Mouse (Mus musculus) layer of hippocampus, adult 8-10 months (tissue): ENCODE results near the gene Meox2. TPM values are rescaled to one million over a fixed set of nuclear protein-coding genes. Genes with fewer than 3 reads are reported as not detected.
"Not testable (repeated sequence)": the region's sequence is repeated elsewhere in the genome, so short reads cannot be mapped to it uniquely, and the experiment has no call there.

ENCODE experiments used
- DNase-seq, 2 experiments: peaks; one replicate each; pipeline ENCODE4 v3.0.0; 2022; ENCODE audit warnings: low spot score in 2 of 2
- total RNA-seq, 4 experiments: library from RNA; stranded (reverse); gene quantifications; 2 replicates each; pipeline ENCODE4 v1.2.4; 2022

The Meox2 gene
- not detected for total RNA-seq

DNA sequence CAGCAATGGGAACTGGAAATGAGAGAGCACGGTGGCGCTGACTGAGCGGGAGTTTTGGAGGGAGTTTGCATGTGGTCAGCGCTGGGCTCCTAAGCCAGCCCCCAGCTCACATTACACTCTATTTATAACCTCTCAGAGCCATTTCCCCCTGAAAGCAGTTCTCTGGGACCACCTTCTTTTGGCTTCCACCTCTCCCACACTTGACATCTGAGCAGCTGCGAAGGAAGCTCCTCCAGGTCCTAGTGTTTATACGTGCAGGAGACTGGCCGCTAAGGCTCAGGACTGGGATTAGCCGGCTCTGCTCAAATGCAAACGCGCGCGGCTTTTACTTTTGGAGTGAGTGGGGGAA is at the start of gene Meox2:
TSS of gene Meox2 (plus strand) at position 151 of the 349 bp plus-strand sequence.
- no peak for DNase-seq

DNA sequence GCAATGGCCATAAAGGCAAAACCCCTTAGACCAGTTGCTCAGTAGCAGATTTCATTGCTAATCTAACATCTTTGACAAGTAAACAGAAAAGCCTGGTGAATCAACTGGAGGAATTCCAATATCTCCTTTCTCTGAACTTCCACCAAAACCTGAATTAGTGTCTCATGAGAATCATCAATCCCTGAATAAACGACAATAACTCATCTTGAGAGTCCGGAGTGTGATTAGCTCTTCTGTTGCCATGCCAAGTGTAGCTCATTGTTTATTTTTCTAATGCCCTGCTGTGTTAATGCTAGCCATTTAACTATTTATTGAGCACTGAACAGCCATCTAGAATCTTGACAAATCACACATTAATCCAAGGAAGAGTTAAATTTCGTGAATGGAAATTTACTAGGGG is 35.7 kb upstream of the Meox2 start:
- no peak for DNase-seq

DNA sequence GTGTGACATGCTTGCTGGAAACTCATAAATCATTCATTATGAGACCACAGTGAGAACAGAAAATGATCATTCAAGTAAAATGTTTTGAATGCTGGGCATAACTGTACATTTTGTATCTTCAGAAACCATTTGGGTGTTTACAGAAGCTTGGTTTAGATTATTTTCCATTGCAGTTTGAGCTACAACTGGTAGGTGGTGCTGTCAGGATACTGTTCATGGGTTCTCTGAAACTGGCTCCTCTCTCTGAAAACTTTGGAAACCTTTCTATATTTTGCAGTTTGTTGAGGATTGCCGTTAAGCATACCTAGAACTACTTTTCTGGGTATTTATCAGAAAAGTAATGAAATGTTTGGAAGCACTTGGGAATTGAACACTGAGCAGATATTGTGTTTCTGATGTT is 31.0 kb upstream of the Meox2 start:
- DNase-seq: no peak

DNA sequence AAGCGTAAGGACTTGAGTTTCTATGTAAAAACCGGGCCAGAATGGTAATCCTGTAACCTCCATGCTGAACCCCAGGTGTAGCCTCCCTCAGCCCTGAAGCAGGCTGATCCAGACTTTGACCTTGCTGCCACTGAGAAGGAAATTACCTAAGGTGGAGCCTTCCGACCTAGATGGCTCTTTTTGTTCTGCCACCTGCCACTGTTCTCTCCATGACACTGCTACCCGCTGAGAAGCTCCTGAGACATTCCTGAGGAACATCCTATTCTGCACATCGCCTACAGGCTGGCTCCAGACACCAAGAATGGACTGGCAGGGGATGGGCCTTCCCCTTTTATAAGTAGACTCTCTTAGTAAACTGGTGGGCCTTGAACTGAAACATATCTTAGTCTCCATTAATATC is 28.3 kb upstream of the Meox2 start:
- DNase-seq: not testable (repeated sequence)

DNA sequence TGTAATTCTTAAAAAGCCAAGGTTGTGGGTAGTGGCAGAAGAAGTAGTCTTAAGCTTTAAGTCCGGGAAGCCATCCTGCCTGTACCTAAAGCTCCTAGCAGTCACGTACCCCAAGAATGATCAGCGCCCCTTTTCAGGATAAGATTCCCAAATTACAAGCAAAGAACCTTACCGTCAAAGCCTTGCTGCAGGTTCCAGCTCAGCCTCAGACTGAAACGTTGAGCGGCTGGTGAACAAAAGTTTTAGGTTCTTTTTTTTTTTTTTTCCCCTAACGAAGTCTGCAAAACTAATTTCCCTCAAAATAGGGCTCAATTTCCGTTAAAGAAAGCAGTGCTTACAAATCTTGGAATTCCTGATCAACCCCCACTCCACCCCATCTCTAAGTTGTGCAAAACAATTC is 1.8 kb upstream of the Meox2 start:
- no peak for DNase-seq

DNA sequence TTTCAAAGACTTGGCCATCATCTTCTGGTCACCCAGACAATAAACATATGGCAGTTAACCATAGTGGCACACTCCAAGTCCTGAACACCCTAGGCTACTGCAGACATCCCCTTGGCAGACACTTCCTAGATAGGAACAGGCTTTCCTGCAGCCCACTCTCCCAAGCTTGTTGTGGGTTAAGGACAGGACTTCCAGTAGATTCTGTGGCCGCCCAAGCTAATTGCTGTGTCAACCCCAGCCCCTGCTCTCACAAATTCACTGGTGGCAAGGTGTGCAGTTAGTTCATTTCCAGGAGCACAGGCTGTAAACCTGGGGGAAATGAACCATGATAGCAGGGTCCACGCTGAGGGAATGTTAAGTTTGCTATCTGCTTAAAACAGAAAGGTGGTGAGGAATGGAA is 1.2 kb upstream of the Meox2 start:
- DNase-seq: no peak

DNA sequence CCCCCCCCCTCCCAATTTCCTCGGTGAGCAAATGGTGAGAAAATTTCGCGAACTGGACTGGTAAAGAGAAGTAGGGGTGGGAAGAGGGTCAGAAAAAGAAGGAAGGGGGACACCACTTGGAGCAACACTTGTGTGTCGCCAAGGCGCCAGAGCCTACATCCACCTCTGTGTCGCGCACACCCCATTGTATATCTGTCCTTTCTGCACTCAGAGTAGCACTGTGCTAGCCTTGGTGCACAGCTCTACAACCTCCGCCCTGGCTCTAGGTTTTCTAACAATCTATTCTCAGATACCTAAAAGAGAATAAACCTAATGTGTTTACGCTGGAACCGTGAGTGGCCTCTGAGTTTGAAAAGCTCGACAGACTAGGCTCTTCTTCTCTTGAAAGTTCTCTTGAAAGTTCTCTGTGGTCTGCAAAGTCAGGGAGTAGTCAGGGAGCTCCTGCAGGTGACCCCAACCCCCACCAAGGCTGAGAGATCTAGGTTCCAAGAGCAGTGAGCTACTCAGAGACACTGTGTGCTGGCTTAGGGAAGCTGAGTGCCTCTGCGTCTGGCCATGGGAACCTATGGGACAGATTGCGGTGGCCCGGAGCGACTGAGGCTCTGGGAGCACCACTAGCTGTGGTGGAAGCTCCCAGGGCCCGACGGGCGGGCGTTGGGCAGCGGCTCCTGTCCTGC is 489 bp upstream of the Meox2 start:
- DNase-seq: no peak

DNA sequence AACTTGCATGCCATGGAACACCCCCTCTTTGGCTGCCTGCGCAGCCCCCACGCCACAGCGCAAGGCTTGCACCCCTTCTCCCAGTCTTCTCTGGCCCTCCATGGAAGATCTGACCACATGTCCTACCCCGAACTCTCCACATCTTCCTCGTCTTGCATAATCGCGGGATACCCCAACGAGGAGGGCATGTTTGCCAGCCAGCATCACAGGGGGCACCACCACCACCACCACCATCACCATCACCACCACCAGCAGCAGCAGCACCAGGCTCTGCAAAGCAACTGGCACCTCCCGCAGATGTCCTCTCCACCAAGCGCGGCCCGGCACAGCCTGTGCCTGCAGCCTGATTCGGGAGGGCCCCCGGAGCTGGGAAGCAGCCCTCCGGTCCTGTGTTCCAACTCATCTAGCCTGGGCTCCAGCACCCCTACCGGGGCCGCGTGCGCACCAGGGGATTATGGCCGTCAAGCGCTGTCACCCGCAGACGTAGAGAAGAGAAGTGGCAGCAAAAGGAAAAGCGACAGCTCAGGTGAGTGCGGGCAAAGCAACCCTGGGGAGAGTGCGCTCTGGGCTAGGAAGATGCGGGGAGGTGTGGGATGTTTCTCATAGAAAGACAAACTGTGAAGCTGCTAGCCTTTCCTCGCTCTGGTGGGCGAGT is 606 bp downstream of the Meox2 start:
- DNase-seq: no peak

DNA sequence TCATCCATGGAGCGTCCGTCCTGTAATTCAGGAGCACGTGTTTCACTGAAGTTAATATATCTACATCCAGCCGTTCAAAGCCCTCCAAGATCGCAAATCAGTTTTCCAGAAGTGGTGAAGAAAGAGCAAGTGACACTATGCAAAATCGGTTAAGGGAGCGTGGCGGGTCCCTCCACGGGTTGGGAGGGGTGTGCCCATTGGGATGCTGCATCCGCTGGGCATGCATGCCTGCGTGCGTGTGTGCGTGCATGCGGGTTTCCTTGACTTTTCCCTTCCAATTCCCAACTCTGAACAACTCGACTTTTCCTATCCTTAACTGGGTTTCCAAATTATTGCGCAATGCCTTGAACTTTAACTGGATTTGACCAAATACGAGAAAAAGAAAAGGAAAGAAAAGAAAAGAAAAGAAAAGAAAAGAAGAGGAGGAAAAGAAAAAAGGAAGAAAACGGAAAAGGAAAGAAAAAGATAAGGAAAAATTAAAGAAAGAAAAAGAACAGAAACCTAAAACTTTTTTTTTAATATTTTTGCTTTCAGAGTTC is 1.2 kb downstream of the Meox2 start:
- DNase-seq: no peak

DNA sequence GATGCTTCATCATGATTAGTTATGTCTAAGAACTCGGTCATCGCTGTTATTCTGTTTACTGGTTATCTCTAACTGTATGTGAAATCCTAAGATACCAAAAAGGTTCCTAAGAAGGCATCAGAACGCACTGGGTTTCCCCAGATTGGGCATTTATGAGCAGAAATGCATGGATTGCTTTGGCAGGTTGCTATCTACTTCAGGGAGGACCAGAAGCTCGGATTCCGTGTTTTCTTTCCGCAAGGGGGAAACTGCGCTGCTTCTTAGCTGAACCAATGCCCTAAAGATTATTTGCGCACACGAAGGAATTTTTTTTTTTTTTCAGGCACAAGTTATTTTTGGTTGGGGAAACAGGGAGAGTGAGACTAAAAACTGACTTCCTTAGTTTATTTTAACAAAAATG is 2.6 kb downstream of the Meox2 start:
- no peak for DNase-seq

DNA sequence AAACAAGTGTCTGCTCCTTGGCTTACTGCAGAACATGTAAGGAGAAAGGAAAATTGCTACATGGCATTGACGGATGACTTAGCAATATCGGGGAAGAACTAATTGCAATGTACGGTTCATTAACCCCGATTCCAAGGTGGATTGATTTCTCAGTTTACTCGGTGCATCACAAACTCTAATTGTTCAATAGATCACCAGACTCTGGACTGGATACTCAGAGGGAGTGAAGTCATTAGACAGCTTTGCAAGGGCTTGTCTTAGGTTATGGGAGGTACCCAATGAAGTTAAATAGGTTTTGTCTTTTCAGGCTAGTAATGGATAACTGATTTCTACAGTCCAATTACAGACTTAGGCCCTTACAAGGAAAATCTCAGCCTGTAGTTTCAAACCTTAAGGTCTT is 10.9 kb downstream of the Meox2 start:
- DNase-seq: no peak

DNA sequence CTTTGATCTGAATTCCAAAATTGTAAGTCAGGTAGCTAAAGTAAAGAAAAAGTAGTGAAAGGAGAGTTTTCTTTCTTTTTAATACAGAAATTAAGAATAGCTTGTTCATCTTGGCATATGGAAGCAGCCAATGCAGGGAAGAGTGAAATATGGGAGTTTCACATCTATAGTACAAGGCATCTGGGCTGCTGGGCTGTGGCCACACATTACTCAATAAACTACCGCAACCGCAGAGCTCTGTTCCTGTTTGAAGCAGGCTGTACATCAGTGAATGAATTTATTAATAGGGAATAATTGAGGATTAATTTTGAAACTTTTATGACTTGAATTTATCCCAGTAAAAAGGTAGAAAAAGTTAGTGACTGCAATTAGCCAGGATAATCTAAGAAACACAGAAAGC is 15.4 kb downstream of the Meox2 start:
- no peak for DNase-seq

DNA sequence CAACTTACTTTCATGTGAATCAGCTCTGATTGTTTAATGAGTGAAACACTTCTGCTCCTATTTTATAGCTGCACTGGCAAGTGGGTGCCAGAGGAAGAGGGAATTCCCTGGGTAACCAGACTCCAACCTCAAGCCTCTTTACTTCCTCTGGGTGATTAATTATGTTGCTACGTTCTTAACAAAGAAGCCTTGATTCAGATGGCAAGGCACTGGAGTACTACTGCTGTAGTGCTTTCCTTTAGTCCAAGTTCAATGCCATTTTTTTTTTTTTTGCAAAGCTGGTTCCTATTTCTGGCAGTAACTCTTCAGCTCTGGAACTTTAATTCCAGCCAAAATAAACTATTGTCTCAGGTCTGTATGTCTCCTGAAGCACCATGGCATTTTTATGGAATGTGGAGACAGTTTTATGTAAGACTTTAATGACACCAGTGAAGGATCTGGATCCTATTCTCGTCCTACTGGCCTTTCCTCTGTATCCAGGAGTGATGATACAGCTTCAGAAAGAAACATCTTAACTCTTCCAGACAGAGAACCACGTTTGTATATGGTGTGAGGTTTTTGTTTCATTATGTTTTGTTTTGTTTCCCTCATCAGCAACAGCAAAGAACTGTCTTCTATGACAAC is 33.9 kb downstream of the Meox2 start:
- no peak for DNase-seq

DNA sequence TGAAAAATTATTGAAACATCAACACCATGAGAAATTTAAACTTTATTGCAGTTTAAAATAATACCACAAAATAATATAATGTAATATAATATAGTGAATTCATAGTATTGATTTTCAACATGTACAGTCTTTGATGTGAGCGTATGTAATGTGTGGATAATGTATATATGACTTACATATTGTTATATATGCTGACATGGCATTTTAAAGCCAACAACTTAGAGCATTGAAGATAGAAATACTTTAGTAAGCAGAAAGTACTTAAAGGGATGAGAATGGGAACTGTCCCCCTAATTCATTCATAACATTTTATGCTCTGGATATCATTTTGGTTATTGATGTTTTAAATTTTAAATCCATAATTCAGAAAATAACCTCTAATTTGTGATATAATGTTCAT is 35.5 kb downstream of the Meox2 start:
- DNase-seq: no peak

DNA sequence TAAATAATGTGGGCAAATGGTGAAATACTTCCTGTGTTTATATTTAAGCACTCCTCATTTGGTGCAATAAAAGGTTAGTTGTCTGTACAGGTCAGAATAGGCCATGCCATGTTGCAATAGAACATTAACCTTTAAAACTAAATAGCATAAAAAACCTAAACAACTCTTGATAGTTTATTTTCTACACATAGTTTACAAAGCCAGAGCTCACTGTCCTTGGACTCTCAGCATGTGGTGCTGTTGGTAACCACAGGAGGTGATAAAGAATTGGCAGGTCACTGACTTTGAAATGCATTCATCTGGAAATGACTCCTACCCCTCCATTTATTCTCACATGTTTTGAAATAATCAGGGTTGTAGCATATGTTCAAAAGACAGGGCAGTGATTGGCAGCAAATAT is 59.4 kb downstream of the Meox2 start:
- no peak for DNase-seq

DNA sequence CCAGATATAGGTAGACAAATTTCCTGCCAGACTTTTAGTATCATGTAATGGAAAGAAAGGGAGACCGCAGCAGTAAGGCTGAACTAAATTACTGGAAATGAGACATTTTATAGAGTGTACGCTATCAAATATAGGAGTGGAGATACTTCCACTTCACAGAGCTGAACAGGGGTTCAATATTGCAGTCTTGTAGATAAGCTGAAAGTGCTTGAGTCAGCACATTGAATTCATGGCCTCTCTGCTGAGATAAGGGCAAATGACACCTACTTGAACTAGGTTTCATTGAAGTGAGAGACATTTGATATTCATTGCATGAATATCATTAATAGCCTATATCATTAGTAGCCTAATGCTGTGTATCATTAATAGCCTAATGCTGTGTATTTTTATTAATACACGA is 65.0 kb downstream of the Meox2 start:
- DNase-seq: no peak

DNA sequence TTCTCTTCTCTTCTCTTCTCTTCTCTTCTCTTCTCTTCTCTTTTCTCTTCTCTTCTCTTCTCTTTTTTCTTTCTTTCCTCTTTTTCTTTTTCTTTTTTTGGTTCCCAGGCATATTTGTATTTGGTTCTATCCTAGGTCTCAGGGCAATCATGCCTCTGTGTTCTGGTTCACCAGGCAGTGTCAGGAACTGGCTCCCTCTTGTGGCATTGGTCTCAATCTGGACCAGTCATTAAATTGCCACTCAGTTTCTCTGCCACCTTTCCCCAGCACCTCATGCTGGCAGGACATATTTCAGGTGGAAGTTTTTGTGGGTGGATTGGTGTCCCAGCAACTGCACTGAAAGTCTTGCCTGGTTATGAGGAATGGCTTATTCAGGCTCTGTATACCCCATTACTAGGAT is 75.3 kb downstream of the Meox2 start:
- DNase-seq: no peak

DNA sequence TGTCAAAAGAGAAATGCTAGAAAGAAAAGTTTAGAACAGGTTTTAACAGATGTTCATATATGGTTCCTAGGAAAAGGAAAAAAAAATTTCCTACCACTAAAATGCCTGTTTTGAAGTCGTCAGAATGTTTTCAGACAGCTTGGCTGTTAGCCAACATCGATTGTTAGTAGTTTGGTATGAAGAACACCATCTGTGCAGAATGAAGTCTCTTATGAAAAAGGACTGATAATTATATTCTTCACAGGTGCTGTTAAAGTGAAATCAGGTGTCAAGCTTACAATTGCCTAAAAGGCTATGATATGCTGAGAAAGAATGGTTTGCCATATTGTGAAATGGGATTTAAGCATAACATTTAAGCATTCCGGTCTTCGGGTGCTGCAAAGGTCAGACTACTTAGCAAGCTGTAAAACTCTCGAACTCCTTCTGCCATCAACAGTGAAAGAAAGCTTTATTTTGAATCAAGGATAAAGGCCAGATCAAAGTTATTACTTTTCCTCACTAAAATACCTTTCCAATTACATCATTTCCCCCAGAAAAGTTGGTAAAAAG is 80.7 kb downstream of the Meox2 start:
- no peak for DNase-seq
